Mouse (Mus musculus): ENCODE measurements around the gene Atpaf1. TPM values are rescaled to one million over a fixed set of nuclear protein-coding genes. Genes with fewer than 3 reads are reported as not detected.

Atpaf1 gene
- polyA plus RNA-seq, 1 experiment from 2014 or later = 51.4 TPM

- Histone ChIP-seq H3K4me2 (ENCODE audit: low read depth) (no peak overlapping the region), H3K27me3 (ENCODE audit: control insufficient read depth, insufficient read depth, low read length) (no peaks in the 10 kb centered on the region), H3K9me3 (ENCODE audit: control insufficient read depth, low read length) (no peaks in the 10 kb centered on the region), H3K27ac (ENCODE audit: low read depth, low read length) (no peak overlapping the region), H3K36me3 (ENCODE audit: control insufficient read depth, insufficient read depth, low read length) (no peaks in the 10 kb centered on the region), H3K9ac (ENCODE audit: low read length) (no peak overlapping the region), H3K4me3 (ENCODE audit: low read depth, low read length) (no peak overlapping the region), H3K4me1 (ENCODE audit: control insufficient read depth, insufficient read depth, low read length) (no peaks in the 10 kb centered on the region)
- DNase-seq (ENCODE audit: low spot score) (no peak), ATAC-seq (ENCODE audit: insufficient read depth, low FRiP score, low TSS enrichment) (no peak)
Observed at GRCm38 (mm10) chr4:115821431-115821830, 36.8 kb downstream of the Atpaf1 start.

GRCm38 (mm10) chr4:115821928-115822327, 37.3 kb downstream of the Atpaf1 start:
- Histone ChIP-seq H3K36me3 (ENCODE audit: control insufficient read depth, insufficient read depth, low read length) (no peaks in the 10 kb centered on the region), H3K4me1 (ENCODE audit: control insufficient read depth, insufficient read depth, low read length) (no peaks in the 10 kb centered on the region), H3K27me3 (ENCODE audit: control insufficient read depth, insufficient read depth, low read length) (no peaks in the 10 kb centered on the region), H3K4me3 (ENCODE audit: low read depth, low read length) (no peak overlapping the region), H3K9me3 (ENCODE audit: control insufficient read depth, low read length) (no peaks in the 10 kb centered on the region), H3K9ac (ENCODE audit: low read length) (no peak overlapping the region), H3K27ac (ENCODE audit: low read depth, low read length) (no peak overlapping the region), H3K4me2 (ENCODE audit: low read depth) (no peak overlapping the region)
- 91% methylated on average over 3 of the region's 3 CpGs for WGBS
- DNase-seq (ENCODE audit: low spot score) (no peak), ATAC-seq (ENCODE audit: insufficient read depth, low FRiP score, low TSS enrichment) (no peak)

DNA sequence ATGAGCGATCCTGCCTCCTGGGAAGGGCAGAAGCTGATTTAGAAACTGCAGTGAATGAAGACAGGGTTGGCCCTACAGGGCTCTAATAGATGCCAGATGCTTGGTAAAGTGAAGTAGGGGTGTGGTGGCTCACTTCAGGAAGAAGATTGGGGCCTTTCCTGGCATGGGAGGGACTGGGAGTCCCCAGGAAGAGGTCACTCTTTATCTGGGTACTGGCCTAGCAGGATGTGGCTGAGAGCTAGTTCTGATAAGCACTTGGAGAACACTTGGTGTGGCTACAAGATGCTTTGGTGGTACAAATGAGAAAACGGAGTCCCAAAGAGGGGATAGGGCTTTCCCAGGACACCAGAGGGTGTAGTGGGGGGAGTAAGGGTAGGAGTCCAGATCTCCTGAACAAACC, 39.6 kb downstream of the Atpaf1 start:
- no peaks in the 10 kb centered on the region for H3K36me3 ChIP-seq (ENCODE audit: control insufficient read depth, insufficient read depth, low read length)
- no peak overlapping the region for H3K27ac ChIP-seq (ENCODE audit: low read depth, low read length)
- H3K9me3 ChIP-seq (ENCODE audit: control insufficient read depth, low read length) = no peaks in the 10 kb centered on the region
- DNase-seq (ENCODE audit: low spot score) (no peak), ATAC-seq (ENCODE audit: insufficient read depth, low FRiP score, low TSS enrichment) (no peak)
- H3K27me3 ChIP-seq (ENCODE audit: control insufficient read depth, insufficient read depth, low read length) = no peaks in the 10 kb centered on the region
- H3K9ac ChIP-seq (ENCODE audit: low read length) = no peak overlapping the region
- WGBS = 78% methylated on average over 2 of the region's 2 CpGs
- no peaks in the 10 kb centered on the region; the same call in 1 of the 2 replicates for H3K4me1 ChIP-seq (ENCODE audit: control insufficient read depth, insufficient read depth, low read length)
- H3K4me3 ChIP-seq (ENCODE audit: low read depth, low read length) = no peak overlapping the region
- no peak overlapping the region for H3K4me2 ChIP-seq (ENCODE audit: low read depth)

DNA sequence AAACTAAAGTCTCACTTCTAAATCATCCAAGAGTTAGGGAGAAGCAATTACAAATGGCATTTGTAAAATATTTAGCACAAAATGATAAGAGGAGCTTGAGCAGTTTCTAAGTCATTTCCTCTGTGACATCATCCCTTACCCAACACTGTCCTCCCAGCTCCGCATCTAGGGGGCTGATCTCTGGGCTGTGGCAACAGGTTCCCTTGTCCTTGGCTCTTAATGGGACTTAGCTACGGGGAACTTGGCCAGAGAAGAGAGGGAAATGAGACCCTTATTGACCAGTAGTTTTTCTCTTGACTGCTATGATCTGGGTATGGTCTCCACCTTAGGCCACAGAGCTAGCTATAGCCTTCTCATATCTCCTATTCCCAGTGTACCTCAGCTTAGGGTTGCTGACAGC, 40.7 kb downstream of the Atpaf1 start:
- Histone ChIP-seq H3K9me3 (ENCODE audit: control insufficient read depth, low read length) (no peaks in the 10 kb centered on the region), H3K4me3 (ENCODE audit: low read depth, low read length) (no peak overlapping the region), H3K36me3 (ENCODE audit: control insufficient read depth, insufficient read depth, low read length) (no peaks in the 10 kb centered on the region), H3K27ac (ENCODE audit: low read depth, low read length) (no peak overlapping the region), H3K27me3 (ENCODE audit: control insufficient read depth, insufficient read depth, low read length) (no peaks in the 10 kb centered on the region), H3K4me2 (ENCODE audit: low read depth) (no peak overlapping the region), H3K4me1 (ENCODE audit: control insufficient read depth, insufficient read depth, low read length) (no peaks in the 10 kb centered on the region; the same call in 1 of the 2 replicates), H3K9ac (ENCODE audit: low read length) (no peak overlapping the region)
- DNase-seq (ENCODE audit: low spot score) (no peak), ATAC-seq (ENCODE audit: insufficient read depth, low FRiP score, low TSS enrichment) (no peak)
- 76% methylated on average over 2 of the region's 2 CpGs for WGBS

DNA sequence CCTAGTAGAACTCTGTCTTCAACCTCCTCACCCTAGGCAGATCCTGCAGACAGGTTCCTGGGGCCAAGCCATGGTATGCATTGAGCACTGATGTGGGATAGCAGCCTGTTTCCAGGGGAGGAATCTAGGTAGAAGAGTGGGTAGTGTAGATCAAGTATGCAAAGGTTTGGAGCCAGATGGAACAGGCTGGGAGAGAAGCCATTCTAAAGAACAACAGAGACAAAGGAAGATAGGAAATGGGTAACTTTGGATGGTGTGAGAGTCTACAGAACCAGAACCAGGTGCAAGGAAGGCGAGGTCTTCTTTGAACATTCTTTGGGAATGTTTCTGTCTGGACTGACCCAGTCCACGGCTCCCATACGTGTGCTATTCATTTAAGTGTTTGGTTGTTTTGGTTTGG, 42.5 kb downstream of the Atpaf1 start:
- Histone ChIP-seq H3K27me3 (ENCODE audit: control insufficient read depth, insufficient read depth, low read length) (no peaks in the 10 kb centered on the region), H3K27ac (ENCODE audit: low read depth, low read length) (no peak overlapping the region), H3K9ac (ENCODE audit: low read length) (no peak overlapping the region), H3K36me3 (ENCODE audit: control insufficient read depth, insufficient read depth, low read length) (no peaks in the 10 kb centered on the region), H3K4me3 (ENCODE audit: low read depth, low read length) (no peak overlapping the region), H3K4me1 (ENCODE audit: control insufficient read depth, insufficient read depth, low read length) (no peaks in the 10 kb centered on the region; the same call in 1 of the 2 replicates), H3K9me3 (ENCODE audit: control insufficient read depth, low read length) (no peaks in the 10 kb centered on the region), H3K4me2 (ENCODE audit: low read depth) (no peak overlapping the region)
- WGBS = 74% methylated on average over 3 of the region's 3 CpGs
- DNase-seq (ENCODE audit: low spot score) (no peak), ATAC-seq (ENCODE audit: insufficient read depth, low FRiP score, low TSS enrichment) (no peak)

GRCm38 (mm10) chr4:115827535-115827887, 42.9 kb downstream of the Atpaf1 start:
- H3K9me3 ChIP-seq (ENCODE audit: control insufficient read depth, low read length) = no peaks in the 10 kb centered on the region
- H3K36me3 ChIP-seq (ENCODE audit: control insufficient read depth, insufficient read depth, low read length) = no peaks in the 10 kb centered on the region
- H3K27ac ChIP-seq (ENCODE audit: low read depth, low read length) = peak overlapping the region; percentile 11; the same call in 1 of the 2 replicates
- no peaks in the 10 kb centered on the region; the same call in 1 of the 2 replicates for H3K4me1 ChIP-seq (ENCODE audit: control insufficient read depth, insufficient read depth, low read length)
- 12% methylated on average over 4 of the region's 4 CpGs for WGBS
- H3K4me3 ChIP-seq (ENCODE audit: low read depth, low read length) = peak overlapping the region; percentile 60
- no peaks in the 10 kb centered on the region for H3K27me3 ChIP-seq (ENCODE audit: control insufficient read depth, insufficient read depth, low read length)
- ATAC-seq (ENCODE audit: insufficient read depth, low FRiP score, low TSS enrichment) (no peak; the same call in 1 of the 2 replicates), DNase-seq (ENCODE audit: low spot score) (no peak)
- H3K4me2 ChIP-seq (ENCODE audit: low read depth) = peak overlapping the region; percentile 83
- H3K9ac ChIP-seq (ENCODE audit: low read length) = peak overlapping the region; percentile 59

DNA sequence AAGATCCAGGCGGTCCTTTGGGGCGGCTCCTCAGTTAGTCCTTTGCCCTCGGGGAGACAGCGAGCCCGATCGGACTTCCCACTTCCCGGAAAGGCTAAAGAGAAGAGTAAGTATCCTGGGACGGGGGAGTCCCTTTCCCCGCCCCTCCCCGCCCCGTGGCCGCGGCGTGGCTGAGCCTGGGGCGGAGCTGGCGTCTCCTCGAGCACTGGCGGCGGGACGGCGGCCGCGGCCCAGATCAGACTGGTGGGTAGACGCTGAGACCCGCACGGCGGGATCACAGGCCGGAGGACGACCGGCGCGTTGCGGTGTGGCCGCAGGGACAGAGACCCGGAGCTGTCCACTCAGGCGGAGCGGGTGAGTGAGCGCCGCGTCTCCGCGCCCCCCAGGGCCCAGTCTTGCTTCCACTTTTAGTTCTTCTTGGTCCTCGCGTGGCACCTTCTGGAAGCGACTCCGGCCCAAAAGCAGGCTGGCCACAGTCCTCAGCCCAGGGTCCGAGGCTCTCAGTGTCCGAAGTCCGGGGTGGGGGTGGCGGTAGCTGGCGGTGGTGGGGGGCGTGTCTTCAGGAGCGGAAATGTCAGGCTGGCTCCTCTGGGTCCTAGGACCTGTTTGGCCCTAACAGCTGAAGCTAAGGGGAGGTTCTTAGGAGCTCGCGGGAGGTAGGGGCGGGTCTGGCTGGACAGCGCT, 43.4 kb downstream of the Atpaf1 start, which contains the start of gene Mob3c:
Mob3c (plus strand) TSS at position 205 of the 684 bp plus-strand sequence.
- ATAC-seq (ENCODE audit: insufficient read depth, low FRiP score, low TSS enrichment) (peak; percentile 89), DNase-seq (ENCODE audit: low spot score) (peak; percentile 81)
- H3K27ac ChIP-seq (ENCODE audit: low read depth, low read length) = peak within 1 kb of the TSS; percentile 11; the same call in 1 of the 2 replicates
- no peaks in the 10 kb centered on the region; the same call in 1 of the 2 replicates for H3K4me1 ChIP-seq (ENCODE audit: control insufficient read depth, insufficient read depth, low read length)
- H3K27me3 ChIP-seq (ENCODE audit: control insufficient read depth, insufficient read depth, low read length) = no peaks in the 10 kb centered on the region
- H3K9ac ChIP-seq (ENCODE audit: low read length) = peak within 1 kb of the TSS; percentile 59
- no peaks in the 10 kb centered on the region for H3K36me3 ChIP-seq (ENCODE audit: control insufficient read depth, insufficient read depth, low read length)
- H3K4me3 ChIP-seq (ENCODE audit: low read depth, low read length) = peak within 1 kb of the TSS; percentile 60
- H3K4me2 ChIP-seq (ENCODE audit: low read depth) = peak within 1 kb of the TSS; percentile 83
- under 1% methylated on average over 57 of the region's 57 CpGs for WGBS
- H3K9me3 ChIP-seq (ENCODE audit: control insufficient read depth, low read length) = no peaks in the 10 kb centered on the region

- H3K9ac ChIP-seq (ENCODE audit: low read length) = peak overlapping the region; percentile 59
- no peaks in the 10 kb centered on the region for H3K36me3 ChIP-seq (ENCODE audit: control insufficient read depth, insufficient read depth, low read length)
- no peak overlapping the region for H3K27ac ChIP-seq (ENCODE audit: low read depth, low read length)
- H3K4me2 ChIP-seq (ENCODE audit: low read depth) = peak overlapping the region; percentile 83
- H3K4me1 ChIP-seq (ENCODE audit: control insufficient read depth, insufficient read depth, low read length) = no peaks in the 10 kb centered on the region; the same call in 1 of the 2 replicates
- WGBS = 5% methylated on average over 8 of the region's 8 CpGs
- no peaks in the 10 kb centered on the region for H3K9me3 ChIP-seq (ENCODE audit: control insufficient read depth, low read length)
- ATAC-seq (ENCODE audit: insufficient read depth, low FRiP score, low TSS enrichment) = peak; percentile 37; the same call in 1 of the 2 replicates
- DNase-seq (ENCODE audit: low spot score) = no peak
- H3K27me3 ChIP-seq (ENCODE audit: control insufficient read depth, insufficient read depth, low read length) = no peaks in the 10 kb centered on the region
- H3K4me3 ChIP-seq (ENCODE audit: low read depth, low read length) = peak overlapping the region; percentile 60
Observed at GRCm38 (mm10) chr4:115828572-115828902, 43.9 kb downstream of the Atpaf1 start.

DNA sequence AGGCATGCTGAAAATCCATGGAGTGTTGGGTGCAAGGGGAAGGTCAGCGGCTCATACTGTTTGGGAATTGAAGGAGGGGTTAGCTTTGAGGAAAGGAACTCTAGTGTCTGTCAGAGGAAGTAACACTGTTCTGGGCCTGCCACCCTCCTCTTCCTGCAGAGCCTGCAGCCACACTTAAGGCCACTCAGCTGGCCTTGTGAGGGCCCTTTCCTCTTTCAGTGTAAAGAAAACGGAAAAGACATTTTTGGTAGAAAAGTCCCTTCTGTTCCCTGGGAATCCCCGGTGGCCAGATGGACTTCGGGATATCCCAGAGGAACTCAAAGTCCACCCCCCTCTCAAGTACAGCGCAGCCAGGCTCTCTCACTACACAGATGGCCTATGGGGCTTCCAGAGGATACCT, 45.9 kb downstream of the Atpaf1 start:
- no peak overlapping the region for H3K4me3 ChIP-seq (ENCODE audit: low read depth, low read length)
- H3K27ac ChIP-seq (ENCODE audit: low read depth, low read length) = no peak overlapping the region
- no peak overlapping the region for H3K4me2 ChIP-seq (ENCODE audit: low read depth)
- no peaks in the 10 kb centered on the region; the same call in 1 of the 2 replicates for H3K4me1 ChIP-seq (ENCODE audit: control insufficient read depth, insufficient read depth, low read length)
- no peaks in the 10 kb centered on the region for H3K9me3 ChIP-seq (ENCODE audit: control insufficient read depth, low read length)
- no peaks in the 10 kb centered on the region for H3K36me3 ChIP-seq (ENCODE audit: control insufficient read depth, insufficient read depth, low read length)
- no peak for DNase-seq (ENCODE audit: low spot score)
- H3K9ac ChIP-seq (ENCODE audit: low read length) = no peak overlapping the region
- H3K27me3 ChIP-seq (ENCODE audit: control insufficient read depth, insufficient read depth, low read length) = no peaks in the 10 kb centered on the region
- 76% methylated on average over 5 of the region's 5 CpGs for WGBS
- no peak for ATAC-seq (ENCODE audit: insufficient read depth, low FRiP score, low TSS enrichment)

Measured in neural tube, embryonic 11.5 days (tissue).